Mouse (Mus musculus): ENCODE data around the gene Mbtps1. TPM values are rescaled to one million over a fixed set of nuclear protein-coding genes. Genes with fewer than 3 reads are reported as not detected.

Gene Mbtps1
- polyA plus RNA-seq, 1 experiment: 37.9 TPM

DNA sequence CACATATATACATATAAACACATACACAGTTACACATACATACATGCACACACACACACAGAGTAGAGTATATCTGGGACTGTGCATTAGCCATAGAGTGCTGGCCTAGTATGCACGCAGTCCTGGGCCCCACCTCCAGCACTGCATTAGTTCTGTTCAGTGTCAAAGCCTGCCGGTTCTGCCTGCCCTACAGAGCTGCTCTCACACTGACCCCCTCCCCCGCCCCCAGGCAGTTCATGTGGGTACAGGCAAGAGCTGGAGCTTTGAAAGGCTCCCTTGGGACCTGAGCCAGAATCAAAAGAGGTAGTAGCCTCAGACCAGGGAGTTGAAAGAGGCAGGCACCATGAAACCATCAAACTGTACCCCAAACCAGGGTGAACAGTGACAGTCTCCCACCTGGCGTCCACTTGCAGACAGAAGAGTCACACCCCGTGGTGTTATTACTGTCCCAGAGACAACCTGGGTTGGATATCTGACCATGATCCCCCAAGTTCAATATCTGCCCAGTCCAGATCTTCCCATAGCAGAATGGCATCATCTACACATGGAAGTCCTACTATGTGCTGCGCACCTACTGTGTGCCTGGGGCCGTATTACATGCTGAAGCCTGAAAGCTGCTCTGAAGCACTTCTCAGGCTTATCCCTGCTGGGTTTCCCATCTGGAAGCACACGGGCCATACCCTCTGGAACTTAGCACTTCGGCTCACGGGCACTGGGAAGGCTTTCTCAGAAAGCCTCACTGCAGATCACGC lies 74.2 kb downstream of the Mbtps1 start:
- Histone ChIP-seq H3K4me3 (ENCODE audit: insufficient read depth, low read length) (no peak overlapping the region), H3K27ac (ENCODE audit: insufficient read depth, low read depth, low read length) (no peak overlapping the region), H3K4me1 (ENCODE audit: control insufficient read depth, insufficient read depth, low read length) (no peaks in the 10 kb centered on the region)
- TF ChIP-seq POLR2A (IDR thresholded peaks at IDR 0.05; ENCODE audit: borderline replicate concordance, low read depth, low read length): no peak
- no peak for TF ChIP-seq CTCF (IDR thresholded peaks at IDR 0.05; ENCODE audit: low read depth, low read length)

DNA sequence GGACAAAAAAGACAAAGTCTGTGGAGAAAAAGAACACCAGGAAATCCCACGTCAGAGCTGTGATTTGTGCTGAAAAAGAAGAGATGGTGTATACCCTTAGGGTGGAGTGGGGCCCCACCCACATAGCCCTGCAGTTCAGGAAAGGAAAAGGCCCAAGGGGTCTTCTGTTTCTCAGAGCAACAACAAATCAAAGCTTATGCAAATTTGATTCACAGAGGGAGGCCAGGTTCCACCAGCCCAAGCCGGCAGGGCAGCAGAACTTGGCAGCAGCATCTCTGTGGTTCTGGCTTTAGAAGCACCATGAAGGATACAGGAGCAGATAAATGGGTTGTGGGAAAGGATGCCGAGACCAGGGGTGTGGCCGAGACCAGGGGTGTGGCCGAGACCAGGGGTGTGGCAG lies 79.9 kb downstream of the Mbtps1 start:
- Histone ChIP-seq H3K27ac (ENCODE audit: insufficient read depth, low read depth, low read length) (no peak overlapping the region), H3K4me1 (ENCODE audit: control insufficient read depth, insufficient read depth, low read length) (no peaks in the 10 kb centered on the region), H3K4me3 (ENCODE audit: insufficient read depth, low read length) (no peak overlapping the region)
- TF ChIP-seq POLR2A (IDR thresholded peaks at IDR 0.05; ENCODE audit: borderline replicate concordance, low read depth, low read length) (no peak), CTCF (IDR thresholded peaks at IDR 0.05; ENCODE audit: low read depth, low read length) (no peak)

DNA sequence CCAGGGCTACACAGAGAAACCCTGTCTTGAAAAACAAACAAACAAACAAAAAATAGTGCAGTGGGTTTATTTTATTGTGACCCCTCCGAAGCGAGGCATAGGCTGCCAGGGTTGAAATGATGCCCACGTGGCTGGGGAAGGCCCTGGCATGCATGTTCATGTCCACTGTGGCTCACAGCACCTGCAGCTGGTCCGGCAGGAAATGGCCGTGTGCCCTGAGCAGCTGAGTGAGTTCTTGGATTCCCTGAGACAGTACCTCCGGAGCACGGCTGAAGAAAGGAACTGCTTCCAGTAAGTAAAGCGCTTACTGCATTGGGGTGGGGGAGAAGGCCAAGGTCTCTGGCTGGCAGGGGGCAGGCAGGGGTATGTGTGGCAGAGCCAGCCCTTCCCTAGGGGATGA lies 90.4 kb downstream of the Mbtps1 start:
- H3K4me1 ChIP-seq (ENCODE audit: control insufficient read depth, insufficient read depth, low read length): no peaks in the 10 kb centered on the region
- no peak overlapping the region for H3K27ac ChIP-seq (ENCODE audit: insufficient read depth, low read depth, low read length)
- TF ChIP-seq CTCF (IDR thresholded peaks at IDR 0.05; ENCODE audit: low read depth, low read length) (no peak), POLR2A (IDR thresholded peaks at IDR 0.05; ENCODE audit: borderline replicate concordance, low read depth, low read length) (no peak)
- no peak overlapping the region for H3K4me3 ChIP-seq (ENCODE audit: insufficient read depth, low read length)

DNA sequence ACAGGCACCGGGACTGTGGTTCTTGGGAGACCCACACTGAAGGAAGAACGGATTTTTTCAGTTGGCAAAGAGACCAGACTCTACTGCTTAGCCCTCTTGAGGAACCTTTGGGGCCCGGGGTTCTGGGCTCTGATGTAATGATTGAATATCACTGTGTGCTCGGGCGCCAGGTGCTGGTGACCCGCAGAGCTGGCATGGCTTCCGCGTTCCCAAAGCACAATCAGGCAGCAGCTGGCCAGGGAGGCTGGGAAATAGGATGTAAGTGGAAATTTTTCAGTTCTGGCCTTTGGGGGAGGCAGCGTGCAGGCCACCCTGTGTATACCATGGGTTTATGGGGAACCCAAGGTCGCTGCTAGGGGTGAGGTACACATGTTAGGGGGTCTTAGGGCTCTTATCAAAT lies 91.7 kb downstream of the Mbtps1 start:
- H3K27ac ChIP-seq (ENCODE audit: insufficient read depth, low read depth, low read length): no peak overlapping the region
- H3K4me3 ChIP-seq (ENCODE audit: insufficient read depth, low read length): no peak overlapping the region
- H3K4me1 ChIP-seq (ENCODE audit: control insufficient read depth, insufficient read depth, low read length): no peaks in the 10 kb centered on the region
- no peak for TF ChIP-seq POLR2A (IDR thresholded peaks at IDR 0.05; ENCODE audit: borderline replicate concordance, low read depth, low read length)
- no peak for TF ChIP-seq CTCF (IDR thresholded peaks at IDR 0.05; ENCODE audit: low read depth, low read length)

DNA sequence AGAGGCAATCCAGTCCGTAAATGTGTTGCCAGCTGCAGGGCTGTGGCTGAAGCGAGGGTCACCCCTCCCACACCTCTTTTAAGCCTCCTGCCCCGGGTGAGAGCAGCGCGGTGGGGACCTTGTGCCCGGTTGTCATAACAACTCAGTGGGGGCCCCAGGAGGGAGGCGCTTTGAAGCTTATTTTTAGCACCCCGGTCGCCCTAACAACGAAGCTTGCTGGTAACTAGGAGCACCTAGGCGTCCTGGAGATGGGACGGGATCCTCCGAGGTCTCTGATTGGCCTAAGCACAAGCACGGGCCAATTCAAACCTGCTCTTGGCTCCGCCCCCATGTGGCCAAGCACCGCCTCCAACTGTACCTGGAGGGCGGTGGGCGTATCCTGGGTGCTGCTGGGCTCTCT lies 92.4 kb downstream of the Mbtps1 start:
- no peak overlapping the region for H3K4me3 ChIP-seq (ENCODE audit: insufficient read depth, low read length)
- H3K4me1 ChIP-seq (ENCODE audit: control insufficient read depth, insufficient read depth, low read length): no peaks in the 10 kb centered on the region
- no peak overlapping the region for H3K27ac ChIP-seq (ENCODE audit: insufficient read depth, low read depth, low read length)
- TF ChIP-seq POLR2A (IDR thresholded peaks at IDR 0.05; ENCODE audit: borderline replicate concordance, low read depth, low read length) (no peak), CTCF (IDR thresholded peaks at IDR 0.05; ENCODE audit: low read depth, low read length) (no peak)

DNA sequence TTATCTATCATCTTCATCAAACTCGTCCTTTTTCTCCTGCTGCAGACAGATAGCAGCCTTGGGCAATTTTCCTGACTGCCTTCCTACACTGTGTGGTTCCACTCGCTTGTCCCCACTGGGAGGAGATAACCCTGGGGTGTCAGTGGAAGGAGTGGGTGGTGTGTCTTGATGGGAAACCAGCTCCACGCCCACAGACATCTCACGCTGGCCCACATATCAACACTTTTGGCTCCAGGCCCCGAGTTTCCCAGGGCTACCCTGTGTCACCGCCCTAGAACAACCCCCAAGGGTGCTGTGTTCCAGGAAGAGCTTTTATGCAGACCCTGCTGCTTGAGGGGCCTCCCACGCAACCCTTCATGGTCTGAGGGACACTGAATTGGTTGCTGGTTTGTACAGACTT lies 94.8 kb downstream of the Mbtps1 start:
- Histone ChIP-seq H3K4me1 (ENCODE audit: control insufficient read depth, insufficient read depth, low read length) (no peaks in the 10 kb centered on the region), H3K4me3 (ENCODE audit: insufficient read depth, low read length) (no peak overlapping the region), H3K27ac (ENCODE audit: insufficient read depth, low read depth, low read length) (no peak overlapping the region)
- no peak for TF ChIP-seq POLR2A (IDR thresholded peaks at IDR 0.05; ENCODE audit: borderline replicate concordance, low read depth, low read length)
- TF ChIP-seq CTCF (IDR thresholded peaks at IDR 0.05; ENCODE audit: low read depth, low read length): no peak

DNA sequence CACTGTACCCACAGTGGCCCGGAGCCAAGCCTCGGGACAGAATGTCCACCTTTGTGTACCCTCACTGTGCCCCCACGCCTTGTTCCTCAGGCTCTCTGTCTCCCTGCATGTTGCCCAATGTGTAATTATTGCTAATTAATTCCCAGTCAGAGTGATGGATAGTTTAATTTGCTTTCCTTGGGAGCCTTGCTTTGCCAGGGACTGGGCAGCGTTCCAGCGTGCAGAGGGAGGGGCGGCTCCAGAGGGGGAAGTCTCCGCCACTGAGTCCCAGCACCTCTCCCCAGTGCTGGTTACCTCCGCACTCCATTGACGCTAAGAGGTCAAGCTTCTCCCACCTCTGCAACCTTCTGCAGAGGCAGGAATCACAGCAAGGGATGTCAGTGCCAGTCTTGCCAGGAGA lies 97.2 kb downstream of the Mbtps1 start:
- Histone ChIP-seq H3K4me1 (ENCODE audit: control insufficient read depth, insufficient read depth, low read length) (no peaks in the 10 kb centered on the region), H3K4me3 (ENCODE audit: insufficient read depth, low read length) (no peak overlapping the region), H3K27ac (ENCODE audit: insufficient read depth, low read depth, low read length) (no peak overlapping the region)
- TF ChIP-seq POLR2A (IDR thresholded peaks at IDR 0.05; ENCODE audit: borderline replicate concordance, low read depth, low read length): no peak
- no peak for TF ChIP-seq CTCF (IDR thresholded peaks at IDR 0.05; ENCODE audit: low read depth, low read length)

DNA sequence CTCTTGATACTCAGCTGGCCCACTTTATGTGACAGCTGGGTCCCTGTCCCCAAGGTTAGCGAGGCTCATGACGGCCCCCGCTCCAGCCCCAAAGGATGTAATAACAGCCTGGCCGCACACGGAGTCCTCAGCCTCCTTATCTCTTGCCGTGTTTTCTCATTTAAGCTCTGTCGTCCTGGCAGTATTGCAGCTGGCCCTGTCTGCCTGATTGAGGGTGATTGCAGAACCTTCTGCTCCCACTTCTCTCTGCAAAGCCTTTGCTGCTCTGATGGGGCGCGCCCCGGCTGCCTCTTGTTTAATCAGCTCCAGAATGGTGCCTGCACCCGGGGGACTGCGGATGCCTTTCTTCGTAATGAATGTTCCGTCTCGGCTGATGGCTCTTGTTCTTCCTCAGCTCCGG lies 98.8 kb downstream of the Mbtps1 start:
- Histone ChIP-seq H3K4me3 (ENCODE audit: insufficient read depth, low read length) (no peak overlapping the region), H3K4me1 (ENCODE audit: control insufficient read depth, insufficient read depth, low read length) (no peaks in the 10 kb centered on the region), H3K27ac (ENCODE audit: insufficient read depth, low read depth, low read length) (no peak overlapping the region)
- TF ChIP-seq POLR2A (IDR thresholded peaks at IDR 0.05; ENCODE audit: borderline replicate concordance, low read depth, low read length) (no peak), CTCF (IDR thresholded peaks at IDR 0.05; ENCODE audit: low read depth, low read length) (no peak)

Other genes with a start within 250 kb of the Mbtps1 start
- 224 and 232 TPM in 2 replicates for gene Hsbp1, start 214.2 kb downstream of the Mbtps1 start, polyA plus RNA-seq (2012; ENCODE audit: insufficient read depth, insufficient read length, missing spikeins)
- gene Mlycd, start 163.9 kb downstream of the Mbtps1 start, polyA plus RNA-seq (2012; ENCODE audit: insufficient read depth, insufficient read length, missing spikeins): 14.2 and 14.3 TPM in 2 replicates
- 33.8 and 34.3 TPM in 2 replicates for gene Osgin1, start 124.6 kb downstream of the Mbtps1 start, polyA plus RNA-seq (2012; ENCODE audit: insufficient read depth, insufficient read length, missing spikeins)
- gene Necab2, start 112.0 kb downstream of the Mbtps1 start, polyA plus RNA-seq (2012; ENCODE audit: insufficient read depth, insufficient read length, missing spikeins): not detected in 2 replicates
- gene Slc38a8, start 57.0 kb downstream of the Mbtps1 start, polyA plus RNA-seq (2012; ENCODE audit: insufficient read depth, insufficient read length, missing spikeins): not detected in 2 replicates
- 29.3 and 30.7 TPM in 2 replicates for gene Hsdl1, start 16.4 kb upstream of the Mbtps1 start, polyA plus RNA-seq (2012; ENCODE audit: insufficient read depth, insufficient read length, missing spikeins)
- gene Dnaaf1, start 16.5 kb upstream of the Mbtps1 start, polyA plus RNA-seq (2012; ENCODE audit: insufficient read depth, insufficient read length, missing spikeins): not detected in 2 replicates
- gene Taf1c, start 46.5 kb upstream of the Mbtps1 start, polyA plus RNA-seq (2012; ENCODE audit: insufficient read depth, insufficient read length, missing spikeins): 7.1 TPM in 2 replicates
- gene Adad2, start 54.0 kb upstream of the Mbtps1 start, polyA plus RNA-seq (2012; ENCODE audit: insufficient read depth, insufficient read length, missing spikeins): not detected in 2 replicates
- not detected in 2 replicates for gene Kcng4, start 76.9 kb upstream of the Mbtps1 start, polyA plus RNA-seq (2012; ENCODE audit: insufficient read depth, insufficient read length, missing spikeins)
- not detected in 2 replicates for gene Wfdc1, start 107.6 kb upstream of the Mbtps1 start, polyA plus RNA-seq (2012; ENCODE audit: insufficient read depth, insufficient read length, missing spikeins)
- not detected in 2 replicates for gene Atp2c2, start 141.3 kb upstream of the Mbtps1 start, polyA plus RNA-seq (2012; ENCODE audit: insufficient read depth, insufficient read length, missing spikeins)
- gene Tldc1, start 219.7 kb upstream of the Mbtps1 start, polyA plus RNA-seq (2012; ENCODE audit: insufficient read depth, insufficient read length, missing spikeins): 5.4 and 6.5 TPM in 2 replicates